Mouse (Mus musculus) CD8-positive naive resting alpha-beta T cell, adult 2 months (primary cell): ENCODE measurements at regions not wholly inside any gene's neighbourhood (a gene's known extent, or its start where the extent isn't known, plus 50 kb on each side); places are given as distances from the start of the nearest gene placed in this dataset.
"Not testable (repeated sequence)": the region's sequence is repeated elsewhere in the genome, so short reads cannot be mapped to it uniquely, and the experiment has no call there.

Source experiments
- DNase-seq, 2 experiments: peaks; one replicate each; pipeline ENCODE4 v3.0.0; 2022; ENCODE audit warnings: low read depth in 2 of 2, low spot score in 2 of 2

DNA sequence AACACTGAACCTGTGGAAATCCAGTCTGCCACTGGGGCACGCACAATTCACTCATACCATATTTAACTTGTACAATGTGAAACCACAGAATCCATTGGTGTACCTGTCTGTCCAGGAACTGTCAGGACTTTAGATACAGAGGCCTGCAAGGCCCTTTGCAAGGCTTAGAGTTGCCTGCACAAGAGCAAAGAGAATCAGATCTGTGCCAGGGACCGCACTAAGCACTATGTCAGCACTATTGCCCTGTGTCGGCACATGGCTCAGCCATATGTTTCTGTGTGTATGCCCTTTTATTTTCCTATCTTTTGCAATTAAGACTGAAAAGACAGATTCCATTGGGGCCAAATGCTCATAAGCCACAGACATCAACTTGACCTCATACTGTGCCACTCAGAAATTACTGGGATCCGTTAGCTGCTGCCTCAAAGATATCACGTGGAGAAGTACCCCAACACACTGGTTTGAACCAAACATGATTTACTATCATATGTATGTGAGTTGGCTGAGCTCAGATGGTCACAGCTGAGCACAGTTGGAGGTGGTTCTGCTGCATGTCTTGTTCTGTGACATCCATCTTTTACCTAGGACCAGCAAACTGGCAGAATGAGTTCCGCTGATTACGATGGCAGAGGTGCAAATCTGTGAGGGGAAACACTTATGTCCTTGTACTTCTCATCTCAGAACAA is 181.7 kb upstream of the Prkcq start:
- no peak for DNase-seq

GRCm38 (mm10) chr2:10998798-10999197 is 173.1 kb upstream of the Prkcq start:
- no peak for DNase-seq

DNA sequence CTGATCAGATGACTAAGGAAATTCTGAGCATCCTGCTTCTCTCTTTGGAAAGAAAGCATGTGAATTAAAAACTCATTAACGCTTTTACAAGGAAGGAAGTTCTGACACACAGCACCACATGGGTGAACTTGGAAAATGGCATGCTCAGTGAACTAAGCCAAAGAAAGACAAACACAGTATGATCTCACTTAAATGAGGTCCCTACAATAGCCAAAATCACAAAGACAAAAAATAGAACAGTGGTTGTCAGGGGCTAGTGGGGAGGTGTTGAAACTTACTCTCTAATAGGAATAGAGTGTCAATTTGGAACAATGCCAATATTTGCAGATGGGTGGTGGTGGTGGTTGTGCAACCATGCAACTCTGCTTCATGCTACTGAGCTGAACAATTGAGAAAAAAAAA is 172.7 kb upstream of the Prkcq start:
- no peak for DNase-seq

DNA sequence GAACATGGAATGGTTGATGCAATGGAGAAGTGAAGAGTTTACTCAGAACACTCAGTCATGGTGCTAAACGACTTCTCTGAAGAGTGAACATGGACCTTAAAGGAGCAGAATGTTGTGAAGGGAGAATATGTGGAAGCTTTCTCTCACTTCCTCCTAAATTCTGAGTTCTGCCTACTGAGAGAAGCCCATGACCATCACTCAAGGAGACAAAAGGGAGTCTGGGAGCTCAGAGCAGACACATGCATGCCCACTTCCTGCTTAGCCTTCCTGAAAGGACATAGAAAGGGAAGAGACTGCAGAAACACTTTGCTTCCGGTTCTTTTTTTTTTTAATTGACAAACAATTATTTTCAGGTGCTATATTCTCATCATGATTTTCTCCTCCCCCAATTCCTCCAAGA is 166.1 kb upstream of the Prkcq start:
- DNase-seq, result no peak

GRCm38 (mm10) chr2:11011041-11011962 is 160.6 kb upstream of the Prkcq start:
- no peak for DNase-seq

- DNase-seq, result no peak
These were observed 159.5 kb upstream of the Prkcq start for GRCm38 (mm10) chr2:11012312-11012860.

- DNase-seq, result no peak
These were observed 158.8 kb upstream of the Prkcq start for GRCm38 (mm10) chr2:11013154-11013553.

GRCm38 (mm10) chr2:11016446-11016845 is 155.5 kb upstream of the Prkcq start:
- peak; percentile 6 to 18 for DNase-seq

DNA sequence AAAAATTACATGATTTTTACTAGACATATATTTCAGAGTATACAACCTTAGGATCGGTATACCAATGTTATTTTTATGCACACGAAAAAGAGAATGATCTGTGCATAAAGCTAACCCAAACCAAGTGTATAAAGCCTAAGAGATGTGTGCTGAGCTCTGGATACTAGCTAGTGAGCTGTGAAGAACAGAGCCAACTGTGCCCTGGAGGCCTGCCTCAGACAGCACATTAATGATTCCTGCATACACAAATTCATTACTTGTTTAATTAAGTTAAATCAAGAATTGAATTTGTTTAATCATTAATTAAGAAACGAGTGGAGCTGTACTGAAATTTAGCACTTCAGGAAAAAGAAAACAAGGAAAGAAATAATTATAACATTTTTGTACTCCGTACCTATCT is 139.0 kb upstream of the Prkcq start:
- no peak for DNase-seq

DNA sequence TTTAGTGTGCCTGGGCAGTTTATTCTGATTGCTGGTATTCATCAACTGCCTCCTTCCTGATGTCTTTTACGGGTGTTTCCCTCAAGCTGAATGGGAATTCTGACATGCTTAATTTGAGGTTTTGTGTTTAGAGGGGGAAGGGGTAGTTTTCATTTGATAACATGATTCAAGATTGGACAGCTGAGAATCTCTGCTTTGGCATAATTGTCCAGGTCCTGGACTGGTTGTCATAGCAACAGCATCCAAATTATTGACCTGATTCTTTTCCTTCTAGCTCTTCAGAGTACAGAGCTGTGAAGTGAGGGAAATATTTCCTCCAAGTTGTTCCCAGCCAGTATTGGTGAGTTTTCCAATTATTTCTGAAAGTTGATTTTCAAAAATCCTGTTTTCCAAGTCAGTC is 137.7 kb upstream of the Prkcq start:
- DNase-seq, result no peak

DNA sequence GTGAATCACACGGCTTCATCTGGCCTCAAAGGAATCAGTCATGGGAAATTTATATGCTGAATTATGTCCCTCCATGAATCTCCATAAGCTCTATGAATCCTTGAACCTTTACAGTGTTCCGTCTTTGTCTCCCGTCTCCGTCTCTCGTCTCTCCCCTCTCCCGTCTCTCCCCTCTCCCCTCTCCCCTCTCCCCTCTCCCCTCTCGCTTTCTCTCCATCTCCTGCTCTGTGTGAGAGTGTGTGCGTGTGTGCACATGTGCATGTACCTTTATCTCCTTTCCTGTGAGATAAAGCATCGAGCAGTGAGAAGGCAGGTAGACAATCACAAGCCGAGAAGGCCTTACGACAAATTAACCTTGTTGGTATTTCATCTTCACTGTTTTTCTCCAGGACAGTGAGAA is 134.6 kb upstream of the Prkcq start:
- no peak for DNase-seq

GRCm38 (mm10) chr2:11038440-11038839 is 133.5 kb upstream of the Prkcq start:
- no peak for DNase-seq

DNA sequence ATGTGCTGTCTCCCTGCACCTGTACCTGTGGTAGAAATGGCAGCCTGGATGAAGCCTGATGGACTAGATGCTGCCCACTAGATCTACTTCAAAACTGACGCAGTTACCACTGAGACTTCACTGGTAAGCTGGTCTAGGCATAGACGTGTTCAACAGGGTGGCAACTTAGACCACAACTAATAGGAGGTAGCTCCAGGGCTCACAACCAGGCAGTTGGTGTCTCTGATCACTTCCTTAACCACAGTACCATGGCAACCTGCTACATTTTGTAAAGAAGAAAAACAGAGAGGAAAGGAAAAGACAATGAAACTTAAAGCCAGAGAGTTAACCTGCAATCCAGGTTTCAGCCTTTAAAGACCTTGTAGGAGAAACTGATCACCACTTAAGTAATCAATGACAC is 131.9 kb upstream of the Prkcq start:
- DNase-seq, result peak in 1 of 2 experiments; percentile 14

- DNase-seq, result no peak
These were observed 127.1 kb upstream of the Prkcq start for GRCm38 (mm10) chr2:11044727-11045274.

- no peak for DNase-seq
These were observed 120.3 kb upstream of the Prkcq start for GRCm38 (mm10) chr2:11051621-11052020.

GRCm38 (mm10) chr2:11059731-11060425 is 112.0 kb upstream of the Prkcq start:
- DNase-seq, result peak; percentile 34 to 55

GRCm38 (mm10) chr2:11067384-11067783 is 104.5 kb upstream of the Prkcq start:
- DNase-seq, result no peak

DNA sequence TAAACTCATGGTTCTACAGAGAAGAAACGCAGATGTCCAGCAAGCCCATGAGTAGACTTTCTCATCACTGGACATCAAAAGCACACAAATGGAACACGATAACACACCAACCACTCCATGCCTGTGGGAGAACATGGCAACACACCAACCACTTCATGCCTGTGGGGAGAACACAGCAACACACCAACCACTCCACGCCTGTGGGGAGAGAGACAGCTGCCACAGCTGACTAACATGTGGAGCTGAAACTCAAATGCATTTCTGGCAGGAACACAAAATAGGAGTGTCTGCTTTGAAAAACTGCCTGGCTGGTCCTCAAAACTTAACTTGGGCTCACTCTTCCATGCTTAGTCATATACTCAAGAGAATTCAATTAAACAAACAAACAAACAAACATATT is 88.4 kb upstream of the Prkcq start:
- no peak for DNase-seq

DNA sequence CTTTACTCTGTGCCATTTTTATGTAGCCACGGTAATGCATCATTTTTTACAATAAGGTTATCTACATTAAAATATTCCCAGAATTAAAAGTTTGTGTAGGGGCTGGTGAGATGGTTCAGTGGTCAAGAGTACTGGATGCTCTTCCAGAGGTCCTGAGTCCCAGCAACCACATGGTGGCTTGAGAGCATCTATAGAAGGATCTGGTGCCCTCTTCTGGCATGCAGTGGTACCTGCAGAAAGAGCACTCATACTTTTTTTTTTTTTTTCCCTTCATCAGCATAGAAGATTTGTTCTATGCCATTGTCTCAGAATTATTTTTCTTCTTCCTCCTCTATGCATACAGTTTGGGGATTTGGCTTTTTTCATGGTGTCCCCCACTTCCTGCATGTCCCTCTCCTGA is 84.9 kb upstream of the Prkcq start:
- DNase-seq, result peak; percentile 12 to 20

- not testable (repeated sequence) for DNase-seq
These were observed 71.9 kb upstream of the Prkcq start for GRCm38 (mm10) chr2:11099834-11100622.
